Mouse (Mus musculus) kidney, adult 2 months (tissue): ENCODE data around the gene Tmcc3.
A peak's percentile ranks its signal among the peaks of the same experiment; 100 is the strongest.

ENCODE experiments used
- CTCF ChIP-seq: fragments of 200-500 bp; conservative IDR thresholded peaks from 2 replicates; pipeline ENCODE4 v1.5.1; 2011; ENCODE audit warnings: low read depth, mild to moderate bottlenecking, control low read depth, low read length, moderate library complexity, mixed read lengths; ENCODE audit not compliant: insufficient read depth, insufficient read length
- POLR2A ChIP-seq: fragments of 200-500 bp; IDR thresholded peaks from one replicate; pipeline ENCODE4 v1.6.1; 2011; ENCODE audit warnings: low read depth, low read length, control low read depth

DNA sequence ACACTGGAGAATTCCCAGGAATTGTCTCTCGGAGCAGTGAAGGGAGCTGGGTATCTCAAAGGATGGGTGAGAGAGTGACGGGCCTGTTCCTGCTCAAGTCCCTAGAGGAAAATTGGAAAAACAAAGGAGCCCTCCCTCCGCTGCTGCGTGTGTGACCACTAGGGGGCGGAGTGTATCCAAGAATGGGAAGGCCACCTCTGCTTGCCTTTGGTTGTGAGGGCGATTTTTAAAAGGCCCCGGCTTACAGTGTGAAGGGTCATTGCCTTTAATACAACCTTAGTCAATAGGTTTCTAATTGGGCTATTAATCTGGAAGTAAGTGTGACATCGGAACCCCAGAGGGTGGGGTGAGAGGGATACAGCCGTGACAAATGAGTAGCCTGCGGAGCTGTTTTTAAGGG lies 311.9 kb downstream of the Tmcc3 start:
- no peak for TF ChIP-seq POLR2A
- peak; percentile 94 for TF ChIP-seq CTCF
